Mouse (Mus musculus): Measurements from ENCODE around the gene Tmem119.

Tmem119 gene

GRCm38 (mm10) chr5:113765641-113766526 is 34.4 kb downstream of the Tmem119 start:
- DNase-seq (ENCODE audit: low read depth, low spot score), result no peak

GRCm38 (mm10) chr5:113764426-113764825 is 35.9 kb downstream of the Tmem119 start:
- no peak for DNase-seq (ENCODE audit: low read depth, low spot score)

DNA sequence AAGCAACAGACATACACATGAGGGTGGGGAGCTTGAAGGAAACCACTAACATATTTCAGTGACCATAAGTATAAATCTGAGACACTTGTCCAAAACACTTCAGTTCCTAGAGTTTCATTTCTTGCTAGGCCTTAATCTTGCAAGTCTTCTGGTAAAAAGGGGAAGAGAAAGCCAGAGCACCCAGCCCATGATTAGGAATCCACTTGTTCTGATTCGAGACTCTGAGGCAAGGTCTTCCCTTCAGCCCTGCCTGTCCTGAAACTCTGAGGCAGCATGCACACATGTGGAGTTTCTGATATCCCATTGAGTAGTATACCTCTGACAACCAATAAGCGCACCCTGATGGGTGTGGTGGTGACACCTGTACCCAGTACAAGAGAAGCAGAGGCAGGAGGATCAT is 38.7 kb downstream of the Tmem119 start:
- DNase-seq (ENCODE audit: low read depth, low spot score), result no peak

DNA sequence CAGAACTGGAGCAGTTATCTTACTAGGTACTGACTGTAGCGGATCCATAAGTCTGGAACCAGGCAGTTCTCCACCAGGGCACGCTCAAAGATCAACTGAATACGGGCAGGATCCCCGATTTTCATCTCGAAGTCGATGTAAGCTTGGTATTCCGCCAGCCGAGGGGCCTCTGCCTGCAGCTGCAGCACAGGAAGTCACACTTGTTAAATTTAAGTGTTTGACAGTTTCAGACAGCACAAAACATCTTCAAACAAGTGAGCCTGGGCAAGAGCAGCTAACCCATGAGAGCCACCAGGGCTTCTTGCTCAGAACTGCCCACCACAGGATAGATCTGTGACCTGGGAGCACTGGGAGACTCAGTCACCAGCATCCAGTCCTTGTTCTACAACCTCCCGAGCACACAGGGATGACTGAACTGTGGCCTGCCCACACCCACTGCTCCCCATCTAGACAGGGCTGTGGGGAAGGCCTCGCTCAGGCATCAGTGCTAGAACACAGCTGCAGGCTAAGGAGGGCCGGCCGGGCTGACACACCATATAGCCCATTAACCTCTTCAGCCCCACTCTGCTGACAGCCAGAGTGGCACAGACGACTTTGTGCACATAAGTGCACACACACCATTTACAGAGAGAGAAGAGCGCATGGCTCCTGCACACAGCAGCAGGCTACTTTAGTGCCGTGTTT is 44.8 kb downstream of the Tmem119 start:
- DNase-seq (ENCODE audit: low read depth, low spot score), result no peak

DNA sequence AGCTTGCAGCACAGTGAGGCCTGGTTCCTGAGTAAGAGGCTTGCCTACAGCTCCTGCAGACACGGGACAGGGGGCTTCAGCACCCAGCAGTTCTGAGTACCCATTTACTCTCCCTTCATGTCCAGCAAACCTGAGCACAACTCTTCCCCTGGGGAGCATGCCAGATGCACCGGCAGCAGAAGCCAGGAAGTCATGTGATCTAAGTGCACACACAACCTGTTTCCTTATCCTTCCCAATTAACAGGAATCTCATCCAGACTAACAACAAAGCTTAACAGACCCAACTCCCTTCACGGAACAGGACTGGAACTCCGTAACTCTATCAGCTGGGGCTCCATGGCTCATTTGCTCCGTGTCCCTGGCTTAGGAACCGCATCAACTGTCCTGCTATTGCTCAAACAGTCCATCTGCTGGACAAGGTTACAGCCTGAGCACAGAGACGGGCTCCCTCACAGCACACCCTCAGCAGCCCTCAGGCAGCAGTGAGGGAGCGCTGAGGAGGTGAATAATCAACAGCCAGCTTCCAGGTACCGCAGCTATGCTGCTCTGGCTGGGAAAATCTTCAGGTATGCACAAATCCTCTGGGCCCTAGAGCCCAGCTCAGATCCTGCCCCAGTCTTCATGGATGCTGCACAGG is 48.7 kb downstream of the Tmem119 start:
- no peak for DNase-seq (ENCODE audit: low read depth, low spot score)

- DNase-seq (ENCODE audit: low read depth, low spot score), result no peak
These were observed 51.6 kb downstream of the Tmem119 start for GRCm38 (mm10) chr5:113748556-113749331.

- DNase-seq (ENCODE audit: low read depth, low spot score), result no peak
These were observed 52.7 kb downstream of the Tmem119 start for GRCm38 (mm10) chr5:113747629-113748028.

Data from WW6 (cell line).